Mouse (Mus musculus) olfactory bulb, adult 2 months (tissue): Measurements from ENCODE around the gene Samd14. TPM values are rescaled to one million over a fixed set of nuclear protein-coding genes. Genes with fewer than 3 reads are reported as not detected.

Experiments
- H3K27ac ChIP-seq: fragments of 200-500 bp; 2 replicates; pipeline ENCODE4 v1.5.1; 2012; ENCODE audit warnings: low read depth, low read length; ENCODE audit not compliant: insufficient read depth
- H3K4me1 ChIP-seq: fragments of 200-500 bp; 2 replicates; pipeline ENCODE4 v1.6.1; 2012; ENCODE audit warnings: low read length; ENCODE audit not compliant: control insufficient read depth, insufficient read depth
- H3K4me3 ChIP-seq: fragments of 200-500 bp; 2 replicates; pipeline ENCODE4 v1.5.1; 2012; ENCODE audit warnings: mild to moderate bottlenecking, low read depth, low read length, moderate library complexity; ENCODE audit not compliant: insufficient read depth
- CTCF ChIP-seq: fragments of 200-500 bp; IDR thresholded peaks from 2 replicates; pipeline ENCODE4 v1.5.1; 2012; ENCODE audit warnings: low read depth, mild to moderate bottlenecking, low read length, moderate library complexity; ENCODE audit not compliant: insufficient read depth
- POLR2A ChIP-seq: fragments of 200-500 bp; IDR thresholded peaks from 2 replicates; pipeline ENCODE4 v1.6.1; 2012; ENCODE audit warnings: mild to moderate bottlenecking, low read depth, low read length, moderate library complexity; ENCODE audit not compliant: insufficient read depth
- WGBS: fragments of 180-500 bp; shearing (Covaris S2); methylation state at CpG from one replicate; pipeline ENCODE4 v1.1.7; 2018; 5-methylcytosine and 5-hydroxymethylcytosine counted together
- polyA plus RNA-seq: library from polyadenylated mRNA; stranded (reverse); fragments of >200 nt; gene quantifications from 2 replicates; pipeline ENCODE4 v1.2.4, GENCODE M21; 2012; ENCODE audit warnings: low replicate concordance; ENCODE audit not compliant: missing spikeins, insufficient read depth, insufficient read length

The Samd14 gene
- polyA plus RNA-seq, 1 experiment, result not detected

- WGBS, result 72% methylated on average over 13 of the region's 13 CpGs
- TF ChIP-seq CTCF (no peak), POLR2A (no peak)
- Histone ChIP-seq H3K27ac (no peak overlapping the region), H3K4me1 (peaks cover 11% of the 10 kb centered on the region), H3K4me3 (no peak overlapping the region)
These were observed 34.6 kb downstream of the Samd14 start for GRCm38 (mm10) chr11:95044185-95044870.

GRCm38 (mm10) chr11:95046980-95047680, 37.5 kb downstream of the Samd14 start:
- Histone ChIP-seq H3K4me1 (peaks cover 2% of the 10 kb centered on the region; the same call in 1 of the 2 replicates), H3K4me3 (no peak overlapping the region), H3K27ac (no peak overlapping the region)
- TF ChIP-seq CTCF (peak; percentile 64), POLR2A (no peak)
- 49% methylated on average over 9 of the region's 9 CpGs for WGBS

- Histone ChIP-seq H3K4me3 (no peak overlapping the region), H3K4me1 (peaks cover 8% of the 10 kb centered on the region), H3K27ac (no peak overlapping the region)
- TF ChIP-seq CTCF, result no peak
- TF ChIP-seq POLR2A, result no peak
- 72% methylated on average over 9 of the region's 9 CpGs for WGBS
These were observed 43.4 kb downstream of the Samd14 start for GRCm38 (mm10) chr11:95053062-95053461.

GRCm38 (mm10) chr11:95056768-95057501, 47.3 kb downstream of the Samd14 start:
- Histone ChIP-seq H3K4me1 (peaks cover 10% of the 10 kb centered on the region), H3K4me3 (no peak overlapping the region), H3K27ac (no peak overlapping the region)
- no peak for TF ChIP-seq CTCF
- TF ChIP-seq POLR2A, result no peak
- 21% methylated on average over 19 of the region's 19 CpGs for WGBS

GRCm38 (mm10) chr11:95069226-95069957, 59.7 kb downstream of the Samd14 start:
- no peak for TF ChIP-seq CTCF
- TF ChIP-seq POLR2A, result no peak
- H3K4me1 ChIP-seq, result peaks cover 5% of the 10 kb centered on the region; the same call in 1 of the 2 replicates
- H3K4me3 ChIP-seq, result no peak overlapping the region
- 88% methylated on average over 10 of the region's 10 CpGs for WGBS
- no peak overlapping the region for H3K27ac ChIP-seq

GRCm38 (mm10) chr11:95070140-95071107, 60.7 kb downstream of the Samd14 start:
- TF ChIP-seq CTCF, result no peak
- no peak for TF ChIP-seq POLR2A
- WGBS, result 74% methylated on average over 8 of the region's 8 CpGs
- Histone ChIP-seq H3K4me1 (peaks cover 10% of the 10 kb centered on the region; the same call in 1 of the 2 replicates), H3K4me3 (no peak overlapping the region), H3K27ac (no peak overlapping the region)

- 33% methylated on average over 7 of the region's 7 CpGs for WGBS
- H3K27ac ChIP-seq, result no peak overlapping the region
- H3K4me3 ChIP-seq, result no peak overlapping the region
- TF ChIP-seq POLR2A (no peak), CTCF (no peak)
- peaks cover 16% of the 10 kb centered on the region; the same call in 1 of the 2 replicates for H3K4me1 ChIP-seq
These were observed 61.6 kb downstream of the Samd14 start for GRCm38 (mm10) chr11:95071266-95071665.
